Mouse (Mus musculus): ENCODE results near the gene Slit1.

Gene Slit1

GRCm38 (mm10) chr19:41724831-41725470 is 18.5 kb downstream of the Slit1 start:
- no peak for DNase-seq (ENCODE audit: low spot score)

DNA sequence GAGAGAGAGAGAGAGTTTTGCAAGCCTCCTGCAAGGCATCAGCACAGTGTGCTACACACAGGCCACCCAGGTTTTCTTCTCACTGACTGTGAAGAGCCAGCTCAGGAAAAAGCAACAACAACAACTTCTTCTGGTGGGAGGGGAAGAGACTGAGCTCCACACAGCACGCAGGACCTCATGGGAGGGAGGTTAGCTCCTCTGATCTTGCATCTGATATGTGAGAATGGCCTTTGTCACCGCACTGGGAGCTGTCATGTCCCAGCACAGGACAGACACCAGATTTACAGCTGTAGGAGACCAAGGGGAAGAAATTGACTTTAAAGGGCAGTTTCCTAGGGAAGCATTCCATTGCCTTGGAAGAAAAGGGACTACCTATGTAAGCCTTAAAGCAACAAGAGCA is 20.1 kb downstream of the Slit1 start:
- DNase-seq (ENCODE audit: low spot score) = no peak

- no peak for DNase-seq (ENCODE audit: low spot score)
Observed at GRCm38 (mm10) chr19:41719436-41719835, 24.0 kb downstream of the Slit1 start.

DNA sequence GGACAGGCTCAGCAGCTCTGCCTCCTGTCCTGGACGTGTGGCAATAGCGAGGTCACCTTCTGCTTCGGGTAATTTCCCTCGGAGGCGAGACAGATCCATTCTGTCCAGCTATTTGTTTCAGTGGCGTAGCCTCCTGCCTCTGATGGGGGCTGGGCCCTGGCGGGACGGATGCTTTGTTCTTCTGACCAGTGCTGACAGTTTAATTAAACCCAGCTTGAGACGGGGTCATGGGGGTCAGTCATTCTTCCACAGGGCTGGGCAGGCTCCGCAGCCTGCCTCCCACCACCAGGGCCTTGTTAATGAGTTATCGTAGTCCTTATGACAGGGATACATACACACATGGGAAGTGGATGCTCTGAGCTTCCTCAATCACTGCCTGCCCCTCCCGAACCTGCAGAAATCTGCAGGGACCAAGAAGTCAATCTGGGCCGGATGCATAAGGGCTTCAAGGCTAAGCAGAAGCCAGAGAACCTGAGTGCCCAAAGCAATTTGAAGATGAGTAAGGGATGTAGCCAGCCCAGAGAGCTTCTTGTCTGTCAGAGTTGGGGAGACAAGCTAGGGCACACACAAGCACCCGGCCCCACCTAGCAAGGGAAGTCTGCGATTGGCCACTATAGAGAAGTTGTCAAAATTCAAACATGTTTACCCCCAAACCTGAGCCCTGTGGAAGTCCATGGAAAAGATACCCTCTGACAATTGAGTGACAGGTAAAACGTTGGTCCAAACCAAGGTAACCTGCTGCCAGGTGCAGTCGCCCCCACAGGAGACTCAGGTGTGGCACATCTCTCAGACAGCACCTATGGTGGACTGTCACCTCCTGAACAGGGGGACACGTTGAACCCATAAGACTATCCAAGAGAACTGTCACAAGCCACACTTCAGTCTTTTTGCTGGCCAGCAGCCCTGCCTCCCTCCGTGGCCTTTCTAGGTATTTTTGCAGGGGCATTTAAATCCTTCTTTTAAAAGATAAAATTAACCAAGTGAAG is 26.9 kb downstream of the Slit1 start:
- no peak for DNase-seq (ENCODE audit: low spot score)

- no peak for DNase-seq (ENCODE audit: low spot score)
Observed at GRCm38 (mm10) chr19:41714431-41714917, 29.0 kb downstream of the Slit1 start.

DNA sequence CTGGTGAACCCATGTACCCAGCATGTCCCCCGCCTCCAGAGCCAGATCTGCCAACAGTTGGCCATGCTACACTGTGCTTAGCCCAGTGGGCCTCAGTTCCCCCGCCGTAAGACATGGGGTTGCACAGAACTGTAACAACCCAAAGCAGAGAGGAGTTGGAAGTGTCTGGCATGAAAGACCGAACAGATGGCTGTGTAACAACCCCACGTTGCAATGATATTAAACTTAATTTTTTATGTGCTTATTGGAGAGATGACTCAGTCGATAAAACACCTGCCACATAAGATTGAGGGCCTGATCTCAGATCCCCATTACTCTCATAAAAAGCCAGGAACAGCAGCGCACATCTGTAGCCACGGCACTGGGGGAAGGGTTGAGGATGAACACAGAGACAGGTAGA is 30.6 kb downstream of the Slit1 start:
- no peak for DNase-seq (ENCODE audit: low spot score)

DNA sequence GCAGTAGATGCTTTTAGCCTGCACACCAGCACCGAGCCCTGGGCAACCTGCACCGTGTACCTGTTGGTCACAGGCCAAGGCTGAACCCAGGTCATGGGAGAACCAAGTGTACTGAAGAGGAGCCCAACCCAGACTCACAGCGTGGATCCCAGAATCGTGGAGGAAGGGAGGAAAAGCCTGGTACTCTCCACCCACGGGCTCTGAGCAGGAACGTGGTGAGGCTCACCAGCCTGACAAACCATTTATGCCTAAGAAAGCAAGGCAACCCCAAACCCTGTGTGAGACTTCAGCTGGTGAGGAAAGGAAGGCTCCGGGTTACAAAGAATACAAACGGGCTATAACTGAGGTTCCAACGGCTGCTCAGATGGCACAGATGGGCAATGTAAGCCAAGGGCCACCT is 31.8 kb downstream of the Slit1 start:
- no peak for DNase-seq (ENCODE audit: low spot score)

DNA sequence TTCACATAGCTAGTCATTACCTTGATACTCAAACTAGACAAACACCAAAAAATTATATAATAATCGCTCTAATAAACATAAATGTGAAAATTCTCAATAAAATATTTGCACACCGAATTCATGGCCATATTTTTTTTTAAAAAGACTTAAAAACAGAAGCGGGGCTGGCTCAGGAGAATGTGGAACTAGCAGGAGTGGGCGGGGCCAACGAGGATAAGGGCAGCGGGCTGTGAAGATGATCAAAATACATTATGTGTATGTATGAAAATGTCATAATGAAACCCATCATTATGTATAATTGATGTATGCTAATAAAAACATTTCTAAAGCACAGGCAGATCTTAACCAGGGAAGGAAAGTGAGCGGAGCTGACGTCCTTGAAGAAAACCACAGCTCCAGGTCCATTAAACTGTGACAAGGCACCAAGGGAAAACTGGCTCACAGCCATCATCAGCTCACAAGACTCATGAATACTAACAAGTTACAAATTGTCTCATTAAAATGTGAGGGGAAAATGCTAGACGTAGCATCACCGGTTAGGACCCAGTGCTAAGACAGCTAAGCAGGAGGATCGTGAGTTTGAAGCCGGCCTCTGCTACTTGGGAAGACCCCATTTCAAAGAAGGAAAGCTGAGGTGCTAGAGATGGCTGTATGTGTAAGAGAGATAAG is 33.8 kb downstream of the Slit1 start:
- DNase-seq (ENCODE audit: low spot score) = no peak

DNA sequence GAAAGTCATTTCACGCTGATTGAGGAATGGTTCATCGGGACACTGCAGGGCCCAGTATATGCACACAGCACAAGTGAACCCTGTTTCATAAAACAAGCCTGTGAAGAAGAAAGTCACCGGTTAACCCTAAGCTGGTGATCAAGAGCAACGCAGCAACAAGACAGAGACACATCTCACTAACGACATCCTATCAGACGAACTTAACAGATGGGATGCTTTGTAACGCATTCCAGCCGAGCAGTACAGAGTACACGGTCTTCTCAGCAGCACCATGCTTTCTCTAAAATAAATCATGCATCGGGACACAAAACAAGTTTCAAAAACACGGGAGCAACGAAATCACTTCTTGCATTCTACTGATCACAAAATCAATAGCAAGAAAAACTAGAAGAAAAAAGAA is 35.6 kb downstream of the Slit1 start:
- DNase-seq (ENCODE audit: low spot score) = no peak

- DNase-seq (ENCODE audit: low spot score) = no peak
Observed at GRCm38 (mm10) chr19:41706094-41706828, 37.2 kb downstream of the Slit1 start.

GRCm38 (mm10) chr19:41705416-41705815 is 38.0 kb downstream of the Slit1 start:
- DNase-seq (ENCODE audit: low spot score) = no peak

GRCm38 (mm10) chr19:41702638-41703037 is 40.8 kb downstream of the Slit1 start:
- no peak for DNase-seq (ENCODE audit: low spot score)

DNA sequence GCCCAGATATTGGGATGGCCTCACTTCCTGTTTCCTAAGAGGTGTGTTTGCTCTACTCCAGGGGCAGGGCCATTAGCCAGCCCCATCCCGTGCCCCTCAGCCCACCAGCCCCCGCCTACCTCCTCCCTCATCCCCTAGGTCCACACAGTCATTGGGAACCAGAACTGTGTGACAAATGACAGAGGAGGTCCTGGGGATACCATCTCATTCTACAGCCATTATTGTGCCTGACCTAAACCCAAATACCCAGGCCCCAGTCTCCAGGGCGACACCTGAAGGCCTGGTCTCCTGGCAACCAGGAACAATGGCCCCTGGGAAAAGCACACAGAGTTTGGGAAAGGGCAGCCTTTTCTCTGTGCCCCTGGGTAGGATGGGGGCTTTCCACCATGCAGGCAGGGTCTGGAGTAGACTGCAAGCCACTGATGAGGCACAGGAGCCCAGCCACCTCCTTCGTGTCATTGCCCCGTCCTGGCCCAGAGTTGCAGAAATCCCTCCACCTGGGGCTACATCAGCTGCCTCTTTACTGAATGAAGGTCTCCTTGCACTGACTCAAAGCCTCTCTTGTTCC is 44.5 kb downstream of the Slit1 start:
- no peak for DNase-seq (ENCODE audit: low spot score)

DNA sequence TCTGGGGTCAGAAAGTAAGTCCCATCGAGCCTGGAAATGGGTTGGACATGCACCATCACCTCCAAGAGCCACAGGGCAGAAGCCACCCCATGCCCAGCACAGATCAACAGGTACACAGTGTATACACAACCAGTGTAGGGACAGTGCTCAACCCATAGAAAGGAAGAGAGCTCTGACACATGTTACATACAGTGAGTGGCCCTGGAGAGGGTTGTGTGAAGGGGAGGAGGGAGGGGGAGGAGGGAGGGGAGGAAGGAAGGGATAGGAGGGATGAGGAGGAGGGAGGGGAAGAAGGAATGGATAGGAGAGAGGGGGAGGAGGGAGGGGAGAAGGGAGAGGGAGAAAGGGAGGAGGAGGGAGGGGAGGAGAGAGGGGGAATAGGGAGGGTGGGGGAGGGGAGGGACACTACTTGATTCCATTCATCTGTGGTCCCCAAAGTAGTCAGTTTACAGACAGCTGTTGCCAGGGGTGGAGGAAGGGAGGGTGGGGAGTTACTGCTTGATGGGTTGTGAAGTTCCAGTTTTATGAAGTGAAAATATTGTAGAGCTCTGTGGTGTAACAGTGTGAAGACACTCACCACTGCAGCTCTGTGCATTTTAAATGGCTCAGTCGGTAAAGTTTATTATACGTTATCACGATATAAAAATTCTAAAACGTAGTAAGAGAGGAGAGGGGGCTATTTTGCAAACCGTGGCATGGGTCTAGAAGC is 45.5 kb downstream of the Slit1 start:
- no peak for DNase-seq (ENCODE audit: low spot score)

DNA sequence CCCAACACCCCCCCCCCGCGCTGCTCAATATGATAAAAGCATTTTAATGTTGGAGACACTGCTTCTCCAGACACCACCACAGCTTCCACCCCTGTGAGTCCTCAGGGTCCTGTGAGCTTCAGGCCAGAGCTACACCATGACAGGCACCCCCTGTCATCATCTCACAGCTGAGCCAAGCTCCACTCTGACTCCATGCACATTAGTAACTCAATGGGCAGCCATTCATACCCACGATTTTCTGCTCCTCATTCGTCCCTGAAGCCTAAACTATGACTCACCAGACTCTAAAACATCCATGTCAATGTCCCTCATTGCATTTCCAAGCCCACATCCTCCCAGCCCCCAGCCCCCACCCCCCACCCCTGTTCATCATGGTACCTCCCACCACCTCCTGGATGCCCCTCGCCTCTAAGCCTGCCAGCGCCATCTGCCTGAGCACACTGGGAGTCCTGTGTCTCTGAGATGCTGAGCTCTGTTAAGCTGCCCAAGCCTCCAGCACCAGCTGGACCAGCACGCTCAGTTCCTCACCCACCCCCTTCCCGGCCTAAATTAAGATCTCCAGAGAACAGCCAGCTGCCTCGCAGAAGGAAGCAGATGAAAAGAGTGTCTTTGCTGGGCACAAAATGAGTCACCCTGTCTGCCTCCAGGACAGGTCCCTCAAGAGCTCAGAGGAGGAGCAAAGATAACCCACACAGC is 46.2 kb downstream of the Slit1 start:
- no peak for DNase-seq (ENCODE audit: low spot score)

DNA sequence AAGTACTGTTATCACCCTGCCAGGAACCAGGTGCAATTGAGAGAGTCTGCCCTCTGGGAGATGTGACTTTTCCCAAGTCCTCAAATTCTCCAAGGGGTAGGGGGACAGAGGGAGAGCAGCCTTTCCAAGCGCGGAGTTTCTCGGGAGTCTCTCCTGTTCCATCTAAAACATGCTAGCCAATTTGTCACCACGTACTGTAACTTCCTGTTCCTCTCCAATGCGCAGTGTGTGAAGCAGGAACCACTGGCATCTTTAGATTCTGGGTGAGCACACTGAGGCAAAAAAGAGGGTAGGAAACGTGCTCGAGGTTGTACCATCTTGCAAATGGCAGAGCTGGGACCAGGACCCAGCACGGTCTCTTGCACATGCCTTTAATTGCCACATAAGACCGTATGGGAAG is 47.0 kb downstream of the Slit1 start:
- no peak for DNase-seq (ENCODE audit: low spot score)

DNA sequence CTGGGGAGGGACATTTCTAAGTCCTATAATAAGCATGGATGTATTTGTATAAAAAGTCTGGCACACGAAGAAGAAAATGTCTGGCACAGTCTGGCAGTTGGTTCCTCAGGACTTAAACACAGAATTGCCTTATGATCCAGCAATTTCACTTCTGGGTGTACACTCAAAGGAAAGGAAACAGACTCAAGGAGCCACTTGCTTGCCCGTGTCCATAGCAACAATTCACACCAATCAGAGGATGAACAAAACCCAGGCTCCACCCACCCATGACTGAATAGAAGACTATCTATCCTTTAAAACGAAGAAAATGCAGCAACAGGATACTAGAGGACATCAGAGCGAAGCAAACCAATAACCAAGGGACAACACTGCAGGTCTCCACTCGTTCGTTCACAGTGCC is 48.4 kb downstream of the Slit1 start:
- no peak for DNase-seq (ENCODE audit: low spot score)

DNA sequence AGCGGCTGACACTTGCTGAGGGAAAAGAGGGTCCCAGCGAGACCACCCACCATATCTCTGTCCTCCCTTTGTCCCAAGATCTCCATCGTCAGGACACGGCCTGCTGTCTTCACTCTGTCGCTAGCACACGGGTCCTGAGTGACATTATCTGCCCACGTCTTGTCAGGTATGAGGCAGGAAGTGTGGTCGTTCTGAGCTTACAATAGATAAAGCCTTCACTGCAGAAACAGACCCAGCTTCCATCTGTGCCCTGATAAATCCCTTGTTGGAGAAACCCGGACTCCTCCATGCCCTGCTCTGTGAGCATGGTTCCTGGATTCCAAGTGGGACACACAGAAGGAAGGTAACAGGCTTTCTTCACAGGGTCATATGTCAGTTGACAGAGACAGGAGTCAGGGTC is 48.9 kb downstream of the Slit1 start:
- DNase-seq (ENCODE audit: low spot score) = no peak

DNA sequence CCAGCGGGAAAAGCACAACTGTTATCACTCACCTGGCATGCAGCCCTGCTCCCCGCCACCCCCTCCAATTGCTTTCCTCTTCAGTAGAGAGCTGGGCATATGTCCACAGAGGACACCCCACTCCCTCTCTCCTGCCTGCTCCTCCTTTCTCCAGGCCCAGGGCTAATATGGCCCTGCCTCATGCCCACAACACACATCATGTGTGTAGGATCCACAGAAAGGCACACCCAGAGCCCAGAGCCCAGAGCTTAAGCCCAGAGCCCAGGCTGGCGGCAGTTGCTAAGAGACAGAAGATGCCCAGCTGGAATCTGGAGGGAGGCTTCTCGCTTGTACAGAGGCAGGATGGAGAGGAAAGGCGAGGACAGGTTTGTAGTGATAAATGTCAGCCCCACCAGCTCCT is 49.7 kb downstream of the Slit1 start:
- DNase-seq (ENCODE audit: low spot score) = no peak

- no peak for DNase-seq (ENCODE audit: low spot score)
Observed at GRCm38 (mm10) chr19:41690064-41690463, 53.4 kb downstream of the Slit1 start.
